Mouse (Mus musculus): ENCODE results near the gene Olfr506. TPM values are rescaled to one million over a fixed set of nuclear protein-coding genes. Genes with fewer than 3 reads are reported as not detected.
"Not testable (repeated sequence)": the region's sequence is repeated elsewhere in the genome, so short reads cannot be mapped to it uniquely, and the experiment has no call there.

Gene Olfr506
- not detected for total RNA-seq (2021)
- long read RNA-seq, experiment 1: 0 reads
- long read RNA-seq, experiment 2: 0 reads

GRCm38 (mm10) chr7:108610487-108610886 is at the start of gene Olfr506:
Olfr506 (plus strand) TSS chr7:108610787.
- no peak for DNase-seq
- intact Hi-C loops (cut with DNase I): no loop called here

GRCm38 (mm10) chr7:108565693-108566092 is 44.9 kb upstream of the Olfr506 start, which contains the start of gene Olfr504:
Olfr504 (minus strand) TSS chr7:108565793.
- intact Hi-C loops (cut with DNase I): no loop called here
- no peak for DNase-seq

GRCm38 (mm10) chr7:108589797-108590196 is 20.8 kb upstream of the Olfr506 start:
- intact Hi-C loops (cut with DNase I): no loop called here
- DNase-seq: no peak

DNA sequence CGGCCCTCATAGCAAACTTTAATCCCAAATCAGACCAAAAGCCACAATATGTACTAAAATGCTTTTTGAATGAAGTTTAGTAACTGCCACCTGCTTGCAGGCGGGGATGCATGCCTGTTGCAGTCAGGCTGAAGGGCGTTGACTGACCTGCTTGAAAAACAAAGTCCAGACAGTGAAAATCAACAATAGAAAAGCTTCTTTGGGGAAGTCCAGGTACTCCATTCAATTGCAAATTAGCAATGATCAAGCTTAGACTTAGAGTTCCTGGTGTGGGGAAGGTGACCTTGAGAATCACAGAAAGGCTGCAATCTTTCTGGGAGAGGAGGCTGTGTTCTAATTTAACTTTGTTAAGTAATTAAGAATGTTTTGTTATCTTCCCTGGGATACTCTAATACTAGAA is 8.7 kb upstream of the Olfr506 start:
- DNase-seq; intact Hi-C loops (cut with DNase I): not testable (repeated sequence)

- DNase-seq: no peak
- intact Hi-C loops (cut with DNase I): no loop called here
Measured at GRCm38 (mm10) chr7:108614110-108614509, 3.5 kb downstream of the Olfr506 start.

- intact Hi-C loops (cut with DNase I); DNase-seq: not testable (repeated sequence)
Measured at GRCm38 (mm10) chr7:108616781-108617180, 6.2 kb downstream of the Olfr506 start.

GRCm38 (mm10) chr7:108621514-108621913 is 10.9 kb downstream of the Olfr506 start, which contains the start of gene Olfr507:
Olfr507 (plus strand) TSS chr7:108621814.
- intact Hi-C loops (cut with DNase I): no loop called here
- DNase-seq: no peak

- no peak for DNase-seq
- intact Hi-C loops (cut with DNase I): no loop called here
Measured at GRCm38 (mm10) chr7:108629694-108630093, 19.1 kb downstream of the Olfr506 start, which contains the start of gene Olfr508. Olfr508 (plus strand) TSS chr7:108629994.

DNA sequence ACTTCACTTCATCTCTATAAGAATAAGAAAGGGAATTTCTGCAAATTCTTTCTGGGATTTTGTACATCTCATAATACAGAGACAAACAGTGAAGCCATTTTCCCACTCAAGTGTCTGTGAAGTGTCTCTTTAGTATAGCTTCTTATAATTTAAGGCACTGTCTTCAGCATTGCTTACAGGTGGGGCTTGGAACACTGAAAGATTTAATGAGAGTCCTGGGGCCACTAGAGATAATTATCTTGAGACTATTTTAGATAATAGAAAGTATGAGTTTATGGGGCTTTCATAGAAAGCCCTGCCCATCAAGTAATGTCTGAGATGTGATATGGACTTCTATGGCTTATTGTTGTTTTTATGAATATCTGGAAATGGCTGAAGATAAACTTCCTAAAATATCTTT is 41.2 kb downstream of the Olfr506 start, which contains the start of gene Olfr509:
Olfr509 (minus strand) TSS at position 101 of the 400 bp plus-strand sequence.
- intact Hi-C loops (cut with DNase I): no loop called here
- no peak for DNase-seq

DNA sequence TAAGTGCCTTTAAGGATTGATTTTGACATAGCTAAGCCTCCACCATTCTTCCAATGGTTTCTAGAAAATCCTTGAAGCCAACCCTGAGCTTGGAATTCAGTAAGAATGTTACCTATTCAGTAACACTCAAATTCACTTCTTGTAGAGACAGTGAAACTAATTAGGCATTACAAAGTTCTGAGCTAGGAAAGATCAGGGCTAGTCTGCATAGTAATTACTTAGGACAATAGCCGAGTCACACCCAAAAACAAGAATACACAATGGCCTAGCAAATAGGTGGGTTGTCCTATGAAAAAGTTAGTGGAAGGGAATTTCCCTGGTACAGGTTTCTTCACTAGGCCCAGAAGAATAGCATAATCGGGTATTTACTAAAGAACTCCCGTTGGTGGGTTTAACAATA is 51.8 kb downstream of the Olfr506 start:
- intact Hi-C loops (cut with DNase I): no loop called here
- no peak for DNase-seq

Other genes with a start within 250 kb of the Olfr506 start
- not detected for gene Olfr494, start 245.5 kb upstream of the Olfr506 start, total RNA-seq (2021)
- gene Olfr495, start 217.6 kb upstream of the Olfr506 start, total RNA-seq (2021): not detected
- gene Olfr497, start 190.4 kb upstream of the Olfr506 start, total RNA-seq (2021): not detected
- gene Olfr498, start 145.5 kb upstream of the Olfr506 start, total RNA-seq (2021): not detected
- not detected for gene Olfr502, start 85.7 kb upstream of the Olfr506 start, total RNA-seq (2021)
- gene Olfr503, start 66.3 kb upstream of the Olfr506 start, total RNA-seq (2021): not detected
- not detected for gene Olfr504, start 45.0 kb upstream of the Olfr506 start, total RNA-seq (2021)
- gene Olfr507, start 11.0 kb downstream of the Olfr506 start, total RNA-seq (2021): not detected
- gene Olfr508, start 19.2 kb downstream of the Olfr506 start, total RNA-seq (2021): not detected
- not detected for gene Olfr509, start 41.1 kb downstream of the Olfr506 start, total RNA-seq (2021)
- not detected for gene Olfr510, start 55.6 kb downstream of the Olfr506 start, total RNA-seq (2021)
- gene Olfr512, start 102.5 kb downstream of the Olfr506 start, total RNA-seq (2021): not detected
- gene Olfr513, start 140.2 kb downstream of the Olfr506 start, total RNA-seq (2021): not detected
- not detected for gene Olfr514, start 215.2 kb downstream of the Olfr506 start, total RNA-seq (2021)
- gene Olfr516, start 239.7 kb downstream of the Olfr506 start, total RNA-seq (2021): not detected

Data from gastrocnemius, postnatal 36 days (tissue).